Mouse (Mus musculus) neutrophil, adult 5-6 weeks (primary cell): Measurements from ENCODE around the gene Pop5. TPM values are rescaled to one million over a fixed set of nuclear protein-coding genes. Genes with fewer than 3 reads are reported as not detected.
A peak's percentile ranks its signal among the peaks of the same experiment; 100 is the strongest.

Experiments used
- ATAC-seq: fragments of 151-379, 151-347 bp; 2 replicates; pipeline ENCODE4 v1.8.0; 2017; ENCODE audit warnings: mild to moderate bottlenecking, moderate TSS enrichment; ENCODE audit not compliant: insufficient number of reproducible peaks, poor library complexity, low FRiP score, severe bottlenecking; ENCODE audit errors: extremely low read depth
- total RNA-seq: library from RNA; stranded (forward); fragments of 200-1000 nt; gene quantifications from 2 replicates; pipeline ENCODE4 v1.2.3, GENCODE M21; 2017

The Pop5 gene
- total RNA-seq = 22.7 and 39.8 TPM in 2 replicates

- ATAC-seq = peak; percentile 77
Measured at GRCm38 (mm10) chr5:115235786-115236263, at the start of gene Pop5. Gene Pop5 (plus strand): TSS chr5:115235836.

- ATAC-seq = peak; percentile 55; the same call in 1 of the 2 replicates
Measured at GRCm38 (mm10) chr5:115186371-115187073, 49.1 kb upstream of the Pop5 start.

GRCm38 (mm10) chr5:115187188-115188131, 48.2 kb upstream of the Pop5 start:
- peak; percentile 70 for ATAC-seq

- ATAC-seq = peak; percentile 49
Measured at GRCm38 (mm10) chr5:115188824-115189223, 46.8 kb upstream of the Pop5 start.

DNA sequence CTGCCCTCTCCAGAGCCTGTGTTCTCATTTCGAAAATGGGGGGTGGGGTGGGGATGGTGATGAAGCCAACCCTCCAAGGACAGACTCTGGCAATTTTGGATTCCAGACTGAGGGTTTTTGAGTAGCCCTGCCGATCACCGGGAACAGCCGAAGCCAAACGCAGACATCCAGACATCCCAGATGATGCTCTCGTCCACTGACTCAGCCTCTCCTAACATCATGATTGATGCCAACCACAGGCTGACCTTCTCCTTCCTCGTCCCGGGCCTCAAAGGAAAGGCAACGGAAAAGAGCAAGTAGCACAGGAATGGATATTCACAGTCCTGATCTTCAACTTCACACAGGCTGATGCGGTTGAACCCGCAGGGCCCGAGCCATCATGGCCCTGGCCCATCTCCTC, 45.6 kb upstream of the Pop5 start:
- no peak for ATAC-seq

GRCm38 (mm10) chr5:115191880-115192827, 43.5 kb upstream of the Pop5 start:
- no peak for ATAC-seq

GRCm38 (mm10) chr5:115192828-115193195, 42.8 kb upstream of the Pop5 start:
- ATAC-seq = no peak

GRCm38 (mm10) chr5:115193226-115193625, 42.4 kb upstream of the Pop5 start:
- ATAC-seq = peak; percentile 24

GRCm38 (mm10) chr5:115193669-115194625, 41.7 kb upstream of the Pop5 start, which contains the start of gene Cabp1:
Gene Cabp1 (minus strand): TSS chr5:115194381.
- 0 out of 2 replicates have a peak, but pooled peaks have one; percentile 26 for ATAC-seq

DNA sequence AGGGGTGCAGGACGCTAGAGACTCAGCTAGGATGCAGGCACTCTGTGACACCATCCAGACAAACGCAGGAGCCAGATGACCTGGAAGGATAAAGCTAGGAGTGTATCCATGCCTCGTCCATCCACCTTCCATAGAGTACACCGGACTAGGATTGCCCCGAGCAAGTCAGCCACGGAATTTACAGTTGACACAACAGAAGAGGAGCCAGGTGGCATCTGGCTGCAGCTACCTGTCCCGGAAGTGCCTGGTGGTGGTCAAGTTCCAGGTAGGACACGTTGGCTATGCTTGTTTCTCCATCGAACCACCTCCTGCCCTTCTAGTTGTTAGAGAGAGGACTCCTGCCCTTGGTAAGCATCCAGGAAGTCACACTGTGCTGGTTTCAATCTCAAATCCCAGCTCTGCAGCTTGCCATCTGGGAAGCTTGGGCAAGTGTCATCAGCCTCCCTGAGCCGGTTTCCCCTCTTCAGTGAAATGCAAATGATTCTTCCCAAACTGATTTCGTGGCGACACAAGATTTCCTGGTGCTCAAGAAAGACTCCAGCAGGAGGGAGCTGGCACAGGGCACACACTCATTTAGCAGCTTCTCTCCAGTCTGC, 40.9 kb upstream of the Pop5 start:
- ATAC-seq = no peak

DNA sequence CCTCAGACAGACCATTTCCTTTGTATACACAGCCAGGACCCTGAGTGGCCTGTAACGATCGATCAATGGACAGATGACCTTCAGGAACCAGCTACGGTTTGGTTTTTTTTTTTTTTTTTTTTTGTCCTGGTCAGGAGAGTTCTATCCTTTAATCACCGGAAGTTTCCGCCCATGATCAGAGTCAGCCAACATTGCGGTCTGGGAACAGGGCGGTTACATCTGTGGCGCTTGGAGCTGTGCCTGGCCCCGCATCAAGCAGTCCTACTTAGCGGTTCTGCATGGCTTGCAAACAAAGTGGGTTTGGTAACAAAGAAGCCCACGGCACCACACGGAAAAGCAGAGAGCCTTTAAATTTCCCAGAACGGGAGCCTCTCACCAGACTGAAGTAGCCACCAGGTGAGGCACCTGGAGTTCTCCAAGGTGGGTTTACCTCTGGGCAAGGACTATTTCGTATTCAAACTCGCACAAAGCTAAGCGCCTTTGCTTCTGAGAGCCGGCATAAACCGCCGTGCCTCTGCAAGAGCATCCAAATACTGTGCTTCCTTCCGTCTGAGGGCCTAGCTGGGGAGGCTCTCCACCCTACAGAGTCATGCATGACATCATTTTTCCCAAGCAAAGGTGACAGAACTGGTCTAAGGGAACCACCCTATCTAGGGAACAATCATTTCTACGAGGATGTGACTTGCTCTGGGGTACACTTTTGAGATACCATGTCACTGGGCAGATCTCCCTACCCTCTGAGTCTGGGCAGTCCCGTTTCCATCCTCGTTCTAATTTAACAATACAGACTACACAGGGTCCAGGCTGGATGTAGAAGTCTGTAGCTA, 31.7 kb upstream of the Pop5 start:
- ATAC-seq = no peak

GRCm38 (mm10) chr5:115204562-115205311, 30.9 kb upstream of the Pop5 start:
- no peak for ATAC-seq

- ATAC-seq = no peak
Measured at GRCm38 (mm10) chr5:115207244-115207643, 28.4 kb upstream of the Pop5 start.

- no peak for ATAC-seq
Measured at GRCm38 (mm10) chr5:115207892-115208291, 27.7 kb upstream of the Pop5 start.

GRCm38 (mm10) chr5:115208601-115209000, 27.0 kb upstream of the Pop5 start:
- ATAC-seq = no peak

- no peak for ATAC-seq
Measured at GRCm38 (mm10) chr5:115210380-115210779, 25.3 kb upstream of the Pop5 start.
